Mouse (Mus musculus) 3T3-L1 (cell line): ENCODE measurements around the gene Gm20388.
A peak's percentile ranks its signal among the peaks of the same experiment; 100 is the strongest.

Source experiments
- DNase-seq: peaks from one replicate; pipeline ENCODE4 v3.0.0-alpha.2; 2015; ENCODE audit warnings: low read depth, low spot score

Gm20388 gene

GRCm38 (mm10) chr8:120525135-120525534, 614.5 kb downstream of the Gm20388 start:
- DNase-seq = no peak

GRCm38 (mm10) chr8:120525832-120526231, 615.2 kb downstream of the Gm20388 start:
- DNase-seq = no peak

DNA sequence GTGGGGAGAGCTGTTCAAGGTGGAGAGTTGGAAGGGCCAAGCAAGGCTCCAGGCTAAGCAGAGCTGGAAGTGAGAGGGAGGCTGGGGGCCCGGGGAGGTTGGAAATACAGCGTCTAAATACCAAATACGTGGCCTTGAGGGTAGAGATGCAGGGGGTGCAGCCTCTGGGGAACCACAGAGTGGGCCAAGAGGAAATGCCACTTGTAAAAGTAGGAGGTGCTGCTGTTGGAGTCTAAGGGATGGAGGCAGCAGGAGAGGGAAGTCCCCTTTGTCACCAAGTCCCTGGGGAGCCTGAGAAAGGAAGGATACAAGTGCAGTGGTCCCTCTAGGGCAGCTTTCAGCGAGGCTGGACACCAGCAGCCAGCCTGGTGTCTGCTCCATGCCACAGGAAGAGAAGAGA, 615.9 kb downstream of the Gm20388 start:
- DNase-seq = no peak

DNA sequence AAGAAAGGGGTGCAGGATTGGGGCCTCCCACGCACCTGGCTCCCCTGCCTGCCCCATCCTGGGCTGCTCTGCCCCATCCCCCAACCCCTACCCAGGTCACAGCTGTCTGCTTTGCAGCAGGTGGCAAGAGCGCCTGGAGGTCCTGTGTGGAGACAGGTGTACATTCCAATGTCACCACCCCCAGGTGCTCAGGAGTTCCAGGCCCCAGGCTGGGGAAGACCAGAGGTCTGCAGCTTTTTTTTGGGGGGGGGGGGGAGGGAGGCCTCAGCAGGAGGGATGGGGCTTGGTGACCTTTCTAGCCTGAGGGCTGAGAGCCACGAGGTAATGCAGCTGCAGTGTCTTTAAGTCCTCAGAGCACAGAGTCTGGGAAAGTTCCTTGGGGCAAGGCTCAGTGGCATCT, 617.7 kb downstream of the Gm20388 start:
- no peak for DNase-seq

GRCm38 (mm10) chr8:120529226-120529625, 618.6 kb downstream of the Gm20388 start:
- DNase-seq = no peak

GRCm38 (mm10) chr8:120530954-120531656, 620.5 kb downstream of the Gm20388 start:
- DNase-seq = no peak

DNA sequence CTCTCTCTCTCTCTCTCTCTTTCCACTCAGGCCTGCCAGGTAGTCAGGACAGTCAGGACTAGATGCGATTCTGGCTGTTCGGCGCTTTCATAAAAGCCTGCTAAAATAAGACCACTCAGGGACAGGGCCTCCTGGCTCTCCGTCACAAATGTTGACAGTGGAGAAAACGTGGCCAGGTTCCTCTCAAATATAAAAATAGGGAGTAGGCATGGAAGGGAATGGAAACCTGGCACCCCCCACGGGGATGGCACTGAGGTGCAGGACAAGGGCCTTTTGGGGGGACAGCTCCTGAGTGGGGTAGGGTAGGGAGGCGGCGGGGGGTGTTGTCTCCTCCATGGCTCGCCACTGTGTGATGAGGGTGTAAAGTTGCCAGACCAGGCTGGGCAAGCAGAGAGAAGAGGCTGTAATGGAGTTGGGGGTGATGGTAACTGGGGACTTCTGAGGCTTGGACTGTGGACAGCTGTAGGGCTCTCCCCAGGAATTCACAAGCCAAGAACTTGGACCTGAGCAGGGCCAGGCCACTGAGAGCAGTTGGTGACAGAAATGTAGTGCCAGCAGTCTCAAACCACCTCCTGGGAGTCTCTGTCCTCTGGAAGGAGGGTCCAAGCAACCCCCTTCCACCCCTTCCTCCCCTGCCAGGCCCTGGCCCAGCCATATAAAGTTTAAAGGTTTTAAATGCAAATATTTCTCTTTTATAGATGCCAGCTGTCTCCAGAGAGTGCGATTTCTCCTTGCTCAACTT, 621.3 kb downstream of the Gm20388 start:
- DNase-seq = no peak

GRCm38 (mm10) chr8:120532517-120533215, 622.0 kb downstream of the Gm20388 start:
- DNase-seq = no peak

DNA sequence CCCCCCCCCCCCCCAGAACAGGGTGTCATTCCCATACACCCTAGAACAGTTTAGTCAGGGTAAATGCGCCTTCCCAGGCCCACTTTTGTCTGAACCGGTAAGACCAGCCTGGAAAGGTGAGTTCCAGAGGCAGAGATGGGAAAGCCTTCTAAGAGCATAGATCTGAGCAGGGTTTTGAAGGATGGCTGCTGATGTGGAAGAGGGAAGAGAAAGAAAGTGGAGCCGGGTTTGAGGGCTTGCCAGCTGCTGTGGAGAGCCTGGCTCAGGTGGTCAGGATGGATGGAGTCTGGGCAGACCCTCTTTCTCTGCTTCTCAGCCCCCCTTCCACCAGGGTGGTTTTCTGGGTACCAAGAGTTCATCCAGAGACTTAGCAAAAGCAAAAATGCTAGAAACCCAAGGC, 622.7 kb downstream of the Gm20388 start:
- DNase-seq = no peak

DNA sequence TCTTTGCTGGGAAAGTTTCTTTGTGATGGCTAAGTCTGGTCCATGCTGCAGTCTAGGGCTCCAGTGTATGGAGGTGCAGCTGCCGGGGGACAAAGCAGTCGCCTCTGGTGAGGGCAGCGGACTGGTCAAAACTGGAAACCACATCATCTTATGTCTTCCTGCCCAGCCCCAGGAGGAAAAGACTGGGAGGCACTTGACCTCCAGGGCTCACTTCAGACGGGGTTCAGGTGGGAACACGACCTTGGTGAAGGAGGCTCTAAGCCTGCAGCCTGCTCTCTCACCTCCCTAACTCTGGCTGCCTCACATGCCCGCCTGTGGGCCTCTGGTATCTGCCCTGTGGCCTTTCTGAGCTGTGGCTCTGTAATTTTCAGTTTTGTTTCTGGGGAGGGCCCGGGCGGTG, 623.4 kb downstream of the Gm20388 start:
- no peak for DNase-seq

GRCm38 (mm10) chr8:120534504-120535368, 624.1 kb downstream of the Gm20388 start:
- peak; percentile 87 for DNase-seq

DNA sequence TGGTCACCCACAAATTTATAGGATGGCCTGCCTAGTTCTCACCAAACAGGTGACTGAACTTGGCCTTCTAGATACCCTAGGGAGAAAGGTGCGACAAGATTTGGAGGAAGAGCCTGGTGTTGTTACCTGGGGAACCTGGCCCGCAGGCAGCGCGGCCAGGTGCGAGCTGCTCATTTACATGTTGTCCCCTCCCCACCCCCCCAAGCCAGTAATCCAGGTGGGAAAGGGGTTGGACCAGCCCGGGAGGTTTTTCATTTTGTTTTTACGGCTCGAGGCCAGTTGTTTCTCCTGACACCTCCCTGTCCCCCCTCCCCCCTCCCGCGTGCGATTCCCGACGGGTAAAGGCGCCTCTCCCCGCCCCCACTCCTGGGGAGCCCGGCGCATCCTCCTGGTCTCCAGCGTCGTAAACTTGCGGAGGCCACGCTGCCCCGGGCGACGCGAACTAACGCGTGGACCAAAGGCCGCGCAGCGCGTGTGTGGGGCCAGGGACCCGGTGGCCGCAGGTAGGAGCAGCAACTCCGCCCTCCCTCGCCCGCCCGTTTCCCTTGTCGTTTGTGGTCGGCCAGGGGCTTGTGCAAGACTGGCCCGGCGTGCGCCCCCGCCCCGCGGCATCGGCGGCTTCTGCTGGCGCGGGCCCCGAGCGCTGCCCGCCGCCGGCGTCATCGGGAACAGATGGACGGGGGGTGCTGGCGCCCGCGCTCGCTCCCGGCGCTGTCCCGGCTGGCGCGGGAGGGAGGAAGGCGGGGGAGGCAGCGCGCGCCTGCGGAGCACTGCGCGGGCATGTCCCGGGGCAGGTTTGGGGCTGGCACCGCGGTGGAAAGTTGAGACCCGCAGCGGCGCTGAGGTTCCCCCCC, 625.0 kb downstream of the Gm20388 start:
- peak; percentile 35 for DNase-seq

- peak; percentile 76 for DNase-seq
Measured at GRCm38 (mm10) chr8:120536306-120537206, 625.9 kb downstream of the Gm20388 start.

- DNase-seq = peak; percentile 73
Measured at GRCm38 (mm10) chr8:120537207-120537817, 626.7 kb downstream of the Gm20388 start.

DNA sequence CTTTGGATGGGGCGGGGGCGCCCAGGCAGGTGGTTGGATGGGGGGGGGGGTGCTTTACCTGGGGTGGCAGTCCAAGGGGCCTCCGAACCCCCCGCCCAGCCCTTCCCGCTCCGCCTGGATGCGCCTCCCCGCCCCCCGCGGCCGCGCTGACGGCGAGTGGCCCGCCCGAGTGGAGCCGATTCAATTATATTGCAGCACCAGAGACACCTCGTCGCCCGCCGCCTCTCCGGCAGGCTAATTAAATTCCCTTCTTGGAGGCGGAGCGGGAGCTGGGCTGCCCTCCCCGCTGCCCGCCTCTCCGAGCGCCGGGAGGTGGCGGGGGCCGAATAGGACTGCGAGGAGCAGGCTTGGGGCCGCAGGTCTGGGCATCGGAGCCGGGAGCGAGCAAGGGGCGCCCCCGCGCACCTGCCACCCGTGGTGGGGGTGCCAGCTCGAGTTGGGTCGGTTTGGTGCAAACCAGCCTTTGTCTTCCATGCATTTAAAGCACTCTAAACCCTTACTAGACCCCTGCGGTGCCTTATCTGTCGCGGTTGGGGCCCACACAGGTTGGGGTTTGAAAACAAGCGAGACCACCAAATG, 627.3 kb downstream of the Gm20388 start:
- DNase-seq = peak; percentile 31

- peak; percentile 65 for DNase-seq
Measured at GRCm38 (mm10) chr8:120538397-120539240, 628.0 kb downstream of the Gm20388 start.

DNA sequence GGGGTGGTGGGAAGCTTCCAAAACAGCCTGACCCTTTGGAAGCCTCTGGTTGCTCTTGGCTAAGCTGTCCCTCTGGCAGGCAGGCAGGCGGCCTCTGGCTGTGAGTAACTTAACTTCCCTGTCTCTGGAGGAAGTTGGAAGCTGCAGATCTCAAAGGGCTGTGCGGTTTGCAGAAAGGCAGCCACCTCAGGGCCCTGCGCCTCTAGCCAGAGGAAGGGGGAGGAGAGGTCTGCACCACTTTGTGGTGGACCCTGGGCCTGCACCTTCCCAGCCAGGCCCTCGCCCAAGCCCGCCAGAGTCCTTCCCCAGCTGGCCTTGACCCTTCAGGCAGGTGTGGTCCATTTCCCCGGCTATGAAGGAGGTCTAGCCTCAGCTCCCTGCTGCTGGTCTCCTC, 628.7 kb downstream of the Gm20388 start:
- DNase-seq = peak; percentile 56
